Mouse (Mus musculus) forebrain, embryonic 12.5 days (tissue): ENCODE results near the gene Mapre3. TPM values are rescaled to one million over a fixed set of nuclear protein-coding genes. Genes with fewer than 3 reads are reported as not detected.

Source experiments
- ATAC-seq: fragments of 200-750 bp; cut with Nextera tagmentation; 2 replicates; pipeline ENCODE4 v1.8.0; 2017; ENCODE audit warnings: moderate TSS enrichment; ENCODE audit not compliant: low FRiP score
- H3K27ac ChIP-seq: fragments of 300-500 bp; sonication (generic); 2 replicates; pipeline ENCODE4 v1.5.1; 2016; ENCODE audit warnings: mild to moderate bottlenecking
- H3K27me3 ChIP-seq: fragments of 300-500 bp; sonication (generic); 2 replicates; pipeline ENCODE4 v1.6.1; 2016; ENCODE audit warnings: mild to moderate bottlenecking
- H3K36me3 ChIP-seq: fragments of 300-500 bp; sonication (generic); replicated peaks from 2 replicates; pipeline ENCODE4 v1.6.1; 2016; ENCODE audit warnings: mild to moderate bottlenecking
- H3K4me1 ChIP-seq: fragments of 300-500 bp; sonication (generic); 2 replicates; pipeline ENCODE4 v1.6.1; 2016
- H3K4me2 ChIP-seq: fragments of 300-500 bp; sonication (generic); 2 replicates; pipeline ENCODE4 v1.6.1; 2016; ENCODE audit warnings: mild to moderate bottlenecking, moderate library complexity
- H3K4me3 ChIP-seq: fragments of 300-500 bp; sonication (generic); replicated peaks from 2 replicates; pipeline ENCODE4 v1.5.1; 2016; ENCODE audit warnings: mild to moderate bottlenecking
- H3K9ac ChIP-seq: fragments of 300-500 bp; sonication (generic); 2 replicates; pipeline ENCODE4 v1.6.1; 2016; ENCODE audit warnings: mild to moderate bottlenecking
- H3K9me3 ChIP-seq: fragments of 300-500 bp; sonication (generic); 2 replicates; pipeline ENCODE4 v1.6.1; 2016
- WGBS: fragments of 180-500 bp; shearing (Covaris S2); methylation state at CpG from one replicate; pipeline ENCODE4 v1.1.7; 2016; 5-methylcytosine and 5-hydroxymethylcytosine counted together
- polyA plus RNA-seq: library from polyadenylated mRNA; unstranded; fragments of >200 nt; fragmentation: Nextera tagmentation; extraction: Ambion mirVana; gene quantifications from 2 replicates; pipeline ENCODE4 v1.2.1, GENCODE M21; 2016

The Mapre3 gene
- polyA plus RNA-seq, 1 experiment from 2014 or later = 58.4 TPM

GRCm38 (mm10) chr5:30797982-30798381 is 16.5 kb upstream of the Mapre3 start:
- 82% methylated on average over 8 of the region's 8 CpGs for WGBS

GRCm38 (mm10) chr5:30798965-30799364 is 15.5 kb upstream of the Mapre3 start:
- Histone ChIP-seq H3K9me3 (no peaks in the 10 kb centered on the region), H3K27ac (no peak overlapping the region), H3K4me1 (peaks cover 11% of the 10 kb centered on the region), H3K36me3 (peaks cover 51% of the 10 kb centered on the region), H3K27me3 (no peaks in the 10 kb centered on the region), H3K4me2 (no peak overlapping the region), H3K9ac (no peak overlapping the region), H3K4me3 (no peak overlapping the region)
- ATAC-seq = no peak
- WGBS = 93% methylated on average over 6 of the region's 6 CpGs

More at GRCm38 (mm10) chr5:30797982-30798381, 16.5 kb upstream of the Mapre3 start:
- no peak overlapping the region for H3K4me3 ChIP-seq
- no peak overlapping the region for H3K4me2 ChIP-seq
- H3K9ac ChIP-seq = no peak overlapping the region
- H3K36me3 ChIP-seq = peaks cover 61% of the 10 kb centered on the region
- ATAC-seq = no peak
- H3K27ac ChIP-seq = no peak overlapping the region
- H3K27me3 ChIP-seq = no peaks in the 10 kb centered on the region
- H3K9me3 ChIP-seq = no peaks in the 10 kb centered on the region
- peaks cover 11% of the 10 kb centered on the region for H3K4me1 ChIP-seq

- H3K9ac ChIP-seq = no peak overlapping the region
These were observed 11.5 kb upstream of the Mapre3 start for GRCm38 (mm10) chr5:30802724-30803467.

GRCm38 (mm10) chr5:30806106-30806505 is 8.3 kb upstream of the Mapre3 start:
- Histone ChIP-seq H3K27ac (no peak overlapping the region), H3K9ac (no peak overlapping the region), H3K9me3 (no peaks in the 10 kb centered on the region), H3K4me2 (no peak overlapping the region), H3K4me1 (no peaks in the 10 kb centered on the region), H3K27me3 (no peaks in the 10 kb centered on the region), H3K36me3 (no peaks in the 10 kb centered on the region), H3K4me3 (no peak overlapping the region)
- peak; percentile 87 for ATAC-seq
- 8% methylated on average over 3 of the region's 3 CpGs for WGBS

More at GRCm38 (mm10) chr5:30802724-30803467, 11.5 kb upstream of the Mapre3 start:
- no peak overlapping the region for H3K4me2 ChIP-seq
- H3K9me3 ChIP-seq = no peaks in the 10 kb centered on the region
- H3K36me3 ChIP-seq = peaks cover 12% of the 10 kb centered on the region
- no peak overlapping the region for H3K4me3 ChIP-seq
- no peak overlapping the region for H3K27ac ChIP-seq
- 83% methylated on average over 12 of the region's 12 CpGs for WGBS
- no peaks in the 10 kb centered on the region for H3K4me1 ChIP-seq
- H3K27me3 ChIP-seq = no peaks in the 10 kb centered on the region
- no peak for ATAC-seq

- Histone ChIP-seq H3K4me2 (peak overlapping the region; percentile 65), H3K27ac (peak overlapping the region; percentile 89), H3K9ac (peak overlapping the region; percentile 80), H3K9me3 (no peaks in the 10 kb centered on the region), H3K4me3 (peak overlapping the region; percentile 67), H3K36me3 (0 out of 2 replicates have a peak, but pooled peaks cover 3% of the 10 kb centered on the region), H3K4me1 (peaks cover 33% of the 10 kb centered on the region), H3K27me3 (no peaks in the 10 kb centered on the region)
- ATAC-seq = no peak
- 3% methylated on average over 7 of the region's 7 CpGs for WGBS
These were observed 652 bp downstream of the Mapre3 start for GRCm38 (mm10) chr5:30815120-30815465.

- WGBS = 81% methylated on average over 8 of the region's 8 CpGs
- Histone ChIP-seq H3K36me3 (0 out of 2 replicates have a peak, but pooled peaks cover 4% of the 10 kb centered on the region), H3K4me3 (0 out of 2 replicates have a peak overlapping the region, but pooled peaks have one; percentile 1), H3K27ac (no peak overlapping the region), H3K9ac (0 out of 2 replicates have a peak overlapping the region, but pooled peaks have one; percentile 2), H3K27me3 (no peaks in the 10 kb centered on the region), H3K9me3 (no peaks in the 10 kb centered on the region), H3K4me2 (peak overlapping the region; percentile 65), H3K4me1 (peaks cover 33% of the 10 kb centered on the region)
- no peak for ATAC-seq
These were observed 1.9 kb downstream of the Mapre3 start for GRCm38 (mm10) chr5:30816261-30816791.

- WGBS = 91% methylated on average over 8 of the region's 8 CpGs
- no peak for ATAC-seq
- Histone ChIP-seq H3K9me3 (no peaks in the 10 kb centered on the region), H3K36me3 (0 out of 2 replicates have a peak, but pooled peaks cover 4% of the 10 kb centered on the region), H3K27ac (no peak overlapping the region), H3K27me3 (no peaks in the 10 kb centered on the region), H3K4me2 (no peak overlapping the region), H3K4me1 (peaks cover 30% of the 10 kb centered on the region), H3K4me3 (no peak overlapping the region), H3K9ac (no peak overlapping the region)
These were observed 4.4 kb downstream of the Mapre3 start for GRCm38 (mm10) chr5:30818758-30819309.

GRCm38 (mm10) chr5:30822689-30823088 is 8.2 kb downstream of the Mapre3 start:
- Histone ChIP-seq H3K9ac (no peak overlapping the region), H3K27me3 (no peaks in the 10 kb centered on the region), H3K9me3 (no peaks in the 10 kb centered on the region), H3K4me1 (peaks cover 22% of the 10 kb centered on the region), H3K4me2 (no peak overlapping the region), H3K27ac (no peak overlapping the region), H3K4me3 (no peak overlapping the region), H3K36me3 (0 out of 2 replicates have a peak, but pooled peaks cover 4% of the 10 kb centered on the region)
- 89% methylated on average over 5 of the region's 5 CpGs for WGBS
- no peak for ATAC-seq

- 91% methylated on average over 3 of the region's 3 CpGs for WGBS
- Histone ChIP-seq H3K9ac (no peak overlapping the region), H3K36me3 (0 out of 2 replicates have a peak, but pooled peaks cover 4% of the 10 kb centered on the region), H3K4me2 (no peak overlapping the region), H3K4me3 (no peak overlapping the region), H3K27me3 (no peaks in the 10 kb centered on the region), H3K9me3 (no peaks in the 10 kb centered on the region), H3K4me1 (peaks cover 19% of the 10 kb centered on the region), H3K27ac (no peak overlapping the region)
- no peak for ATAC-seq
These were observed 8.7 kb downstream of the Mapre3 start for GRCm38 (mm10) chr5:30823091-30823490.

GRCm38 (mm10) chr5:30824124-30824988 is 9.9 kb downstream of the Mapre3 start:
- Histone ChIP-seq H3K4me2 (no peak overlapping the region), H3K27ac (no peak overlapping the region), H3K9ac (no peak overlapping the region), H3K9me3 (no peaks in the 10 kb centered on the region), H3K4me3 (no peak overlapping the region), H3K27me3 (no peaks in the 10 kb centered on the region), H3K4me1 (peaks cover 19% of the 10 kb centered on the region), H3K36me3 (0 out of 2 replicates have a peak, but pooled peaks cover 4% of the 10 kb centered on the region)
- no peak for ATAC-seq
- 36% methylated on average over 11 of the region's 11 CpGs for WGBS

- Histone ChIP-seq H3K4me2 (no peak overlapping the region), H3K4me1 (peaks cover 19% of the 10 kb centered on the region), H3K27me3 (no peaks in the 10 kb centered on the region), H3K9me3 (no peaks in the 10 kb centered on the region), H3K4me3 (no peak overlapping the region), H3K27ac (no peak overlapping the region), H3K36me3 (no peaks in the 10 kb centered on the region), H3K9ac (no peak overlapping the region)
- WGBS = 66% methylated on average over 10 of the region's 10 CpGs
- ATAC-seq = no peak
These were observed 10.7 kb downstream of the Mapre3 start for GRCm38 (mm10) chr5:30825166-30825565.

GRCm38 (mm10) chr5:30825821-30826220 is 11.4 kb downstream of the Mapre3 start:
- no peaks in the 10 kb centered on the region for H3K9me3 ChIP-seq
- peaks cover 19% of the 10 kb centered on the region for H3K4me1 ChIP-seq
- 79% methylated on average over 6 of the region's 6 CpGs for WGBS
- no peaks in the 10 kb centered on the region for H3K27me3 ChIP-seq
- no peaks in the 10 kb centered on the region for H3K36me3 ChIP-seq
- no peak overlapping the region for H3K4me2 ChIP-seq
- ATAC-seq = no peak
- no peak overlapping the region for H3K4me3 ChIP-seq
- H3K27ac ChIP-seq = no peak overlapping the region
- no peak overlapping the region for H3K9ac ChIP-seq
